Mouse (Mus musculus): ENCODE measurements around the gene Tshz2. TPM values are rescaled to one million over a fixed set of nuclear protein-coding genes. Genes with fewer than 3 reads are reported as not detected.

Tshz2 gene
- polyA plus RNA-seq, 1 experiment from 2014 or later: 22.7 TPM

Other genes starting within 250 kb of the Tshz2 start
- not detected in 2 replicates for gene Gm11011, start 45.3 kb upstream of the Tshz2 start, polyA plus RNA-seq (2015; fragmentation: Nextera tagmentation; extraction: Ambion mirVana)